Mouse (Mus musculus) intestine, embryonic 15.5 days (tissue): ENCODE data around the gene Shank2. TPM values are rescaled to one million over a fixed set of nuclear protein-coding genes. Genes with fewer than 3 reads are reported as not detected.

Source experiments
- ATAC-seq: fragments of 200-750 bp; cut with Nextera tagmentation; 2 replicates; pipeline ENCODE4 v1.8.0; 2017; ENCODE audit warnings: moderate TSS enrichment, moderate library complexity
- H3K27ac ChIP-seq: fragments of 300-500 bp; sonication (generic); 2 replicates; pipeline ENCODE4 v1.5.1; 2015; ENCODE audit warnings: mild to moderate bottlenecking, inconsistent platforms
- H3K27me3 ChIP-seq: fragments of 300-500 bp; sonication (generic); replicated peaks from 2 replicates; pipeline ENCODE4 v1.6.1; 2015; ENCODE audit warnings: inconsistent platforms
- H3K36me3 ChIP-seq: fragments of 300-500 bp; sonication (generic); 2 replicates; pipeline ENCODE4 v1.6.1; 2015; ENCODE audit warnings: inconsistent platforms
- H3K4me1 ChIP-seq: fragments of 300-500 bp; sonication (generic); replicated peaks from 2 replicates; pipeline ENCODE4 v1.6.1; 2015; ENCODE audit warnings: inconsistent platforms
- H3K4me2 ChIP-seq: fragments of 300-500 bp; sonication (generic); replicated peaks from 2 replicates; pipeline ENCODE4 v1.6.1; 2015; ENCODE audit warnings: mild to moderate bottlenecking, inconsistent platforms
- H3K4me3 ChIP-seq: fragments of 300-500 bp; sonication (generic); replicated peaks from 2 replicates; pipeline ENCODE4 v1.5.1; 2015; ENCODE audit warnings: inconsistent platforms
- H3K9ac ChIP-seq: fragments of 300-500 bp; sonication (generic); 2 replicates; pipeline ENCODE4 v1.6.1; 2015; ENCODE audit warnings: inconsistent platforms
- H3K9me3 ChIP-seq: fragments of 300-500 bp; sonication (generic); 2 replicates; pipeline ENCODE4 v1.6.1; 2016; ENCODE audit warnings: inconsistent platforms
- WGBS: fragments of 180-500 bp; shearing (Covaris S2); methylation state at CpG from one replicate; pipeline ENCODE4 v1.1.7; 2015; 5-methylcytosine and 5-hydroxymethylcytosine counted together
- polyA plus RNA-seq: library from polyadenylated mRNA; unstranded; fragments of >200 nt; fragmentation: Nextera tagmentation; extraction: Ambion mirVana; gene quantifications from 2 replicates; pipeline ENCODE4 v1.2.1, GENCODE M21; 2015

Shank2 gene
- polyA plus RNA-seq, 1 experiment from 2014 or later: 0.99 TPM

- Histone ChIP-seq H3K4me1 (peaks cover 17% of the 10 kb centered on the region), H3K36me3 (peaks cover 7% of the 10 kb centered on the region; the same call in 1 of the 2 replicates), H3K27ac (peak overlapping the region; percentile 79), H3K9ac (peak overlapping the region; percentile 90), H3K9me3 (no peaks in the 10 kb centered on the region), H3K27me3 (no peaks in the 10 kb centered on the region), H3K4me2 (peak overlapping the region; percentile 79), H3K4me3 (peak overlapping the region; percentile 82)
- WGBS: 2% methylated on average over 31 of the region's 31 CpGs
- ATAC-seq: peak; percentile 40
Measured at GRCm38 (mm10) chr7:144469908-144470544, 468.3 kb downstream of the Shank2 start.

GRCm38 (mm10) chr7:144470545-144471059 is 468.9 kb downstream of the Shank2 start, which contains the start of gene Cttn:
TSS of gene Cttn (minus strand) at chr7:144471009.
- Histone ChIP-seq H3K4me1 (peaks cover 17% of the 10 kb centered on the region), H3K27ac (peak within 1 kb of the TSS; percentile 79), H3K9ac (peak within 1 kb of the TSS; percentile 90), H3K27me3 (no peaks in the 10 kb centered on the region), H3K4me3 (peak within 1 kb of the TSS; percentile 82), H3K4me2 (peak within 1 kb of the TSS; percentile 79), H3K36me3 (peaks cover 3% of the 10 kb centered on the region; the same call in 1 of the 2 replicates), H3K9me3 (no peaks in the 10 kb centered on the region)
- under 1% methylated on average over 29 of the region's 30 CpGs for WGBS
- peak; percentile 95 for ATAC-seq

- no peaks in the 10 kb centered on the region for H3K27me3 ChIP-seq
- WGBS: 65% methylated on average over 2 of the region's 2 CpGs
- H3K4me3 ChIP-seq: peak overlapping the region; percentile 82
- H3K36me3 ChIP-seq: no peaks in the 10 kb centered on the region
- ATAC-seq: no peak
- no peak overlapping the region for H3K27ac ChIP-seq
- H3K9ac ChIP-seq: peak overlapping the region; percentile 90
- H3K4me2 ChIP-seq: peak overlapping the region; percentile 79
- peaks cover 17% of the 10 kb centered on the region for H3K4me1 ChIP-seq
- H3K9me3 ChIP-seq: no peaks in the 10 kb centered on the region
Measured at GRCm38 (mm10) chr7:144471103-144471502, 469.4 kb downstream of the Shank2 start.

GRCm38 (mm10) chr7:144473486-144473885 is 471.8 kb downstream of the Shank2 start:
- Histone ChIP-seq H3K36me3 (peaks cover 2% of the 10 kb centered on the region; the same call in 1 of the 2 replicates), H3K4me2 (no peak overlapping the region), H3K9ac (no peak overlapping the region), H3K4me3 (no peak overlapping the region), H3K27ac (no peak overlapping the region), H3K9me3 (no peaks in the 10 kb centered on the region), H3K4me1 (peaks cover 12% of the 10 kb centered on the region), H3K27me3 (no peaks in the 10 kb centered on the region)
- WGBS: 47% methylated on average over 4 of the region's 4 CpGs
- no peak for ATAC-seq

Other genes with a start within 250 kb of the Shank2 start
- 25.6 and 25.9 TPM in 2 replicates for gene Osbpl5, start 244.9 kb upstream of the Shank2 start, polyA plus RNA-seq
- not detected in 2 replicates for gene Mrgprg, start 234.9 kb upstream of the Shank2 start, polyA plus RNA-seq
- gene Mrgpre, start 217.4 kb upstream of the Shank2 start, polyA plus RNA-seq: 1.2 and 1.3 TPM in 2 replicates
- gene Nadsyn1, start 179.1 kb upstream of the Shank2 start, polyA plus RNA-seq: 19.4 and 21.1 TPM in 2 replicates
- gene Dhcr7, start 178.8 kb upstream of the Shank2 start, polyA plus RNA-seq: 70.2 and 78.9 TPM in 2 replicates
- not detected in 2 replicates for gene Gm498, start 135.1 kb upstream of the Shank2 start, polyA plus RNA-seq